Mouse (Mus musculus) E14TG2a.4 (cell line): ENCODE data around the gene Mtf1.

Source experiments
- H3K27me3 ChIP-seq: 2 replicates; pipeline ENCODE4 v1.6.1; 2014; ENCODE audit warnings: low read length, control low read depth; ENCODE audit not compliant: insufficient read depth
- H3K36me3 ChIP-seq: 2 replicates; pipeline ENCODE4 v1.6.1; 2014; ENCODE audit warnings: low read length, control low read depth; ENCODE audit not compliant: insufficient read depth
- H3K4me1 ChIP-seq: replicated peaks from 2 replicates; pipeline ENCODE4 v1.6.1; 2014; ENCODE audit warnings: low read depth, low read length, control low read depth
- H3K4me3 ChIP-seq: replicated peaks from 2 replicates; pipeline ENCODE4 v1.5.1; 2014; ENCODE audit warnings: mild to moderate bottlenecking, low read length
- H3K9me3 ChIP-seq: 2 replicates; pipeline ENCODE4 v1.6.1; 2014; ENCODE audit warnings: low read length, control low read depth
- CTCF ChIP-seq: conservative IDR thresholded peaks from 2 replicates; pipeline ENCODE4 v1.5.1; 2014; ENCODE audit warnings: low read length
- NANOG ChIP-seq: IDR thresholded peaks from 2 replicates; pipeline ENCODE4 v1.6.1; 2014; ENCODE audit warnings: borderline replicate concordance, low read length, mixed read lengths
- POU5F1 ChIP-seq: IDR thresholded peaks from 2 replicates; pipeline ENCODE4 v1.6.1; 2014; ENCODE audit warnings: low read length, borderline replicate concordance

Mtf1 gene

DNA sequence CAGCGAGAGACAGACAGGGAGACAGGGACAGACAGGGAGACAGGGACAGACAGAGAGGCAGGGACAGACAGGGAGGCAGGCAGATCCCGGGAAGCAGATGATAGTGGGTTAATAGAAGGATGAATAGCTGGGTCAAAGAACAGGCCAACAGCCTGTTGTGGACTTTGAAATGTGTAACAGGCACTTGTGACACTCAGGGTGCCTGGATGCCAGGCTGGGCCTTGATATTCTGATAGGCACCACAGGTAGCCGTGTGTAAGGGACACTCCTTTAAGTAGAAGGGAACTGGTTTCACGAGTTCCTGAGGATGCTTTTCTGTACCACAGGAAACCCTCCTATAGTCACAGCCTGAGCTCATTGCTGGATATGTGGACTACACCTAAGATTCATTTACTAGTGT is 11.9 kb upstream of the Mtf1 start:
- no peak for TF ChIP-seq POU5F1
- no peak for TF ChIP-seq NANOG
- no peak for TF ChIP-seq CTCF

DNA sequence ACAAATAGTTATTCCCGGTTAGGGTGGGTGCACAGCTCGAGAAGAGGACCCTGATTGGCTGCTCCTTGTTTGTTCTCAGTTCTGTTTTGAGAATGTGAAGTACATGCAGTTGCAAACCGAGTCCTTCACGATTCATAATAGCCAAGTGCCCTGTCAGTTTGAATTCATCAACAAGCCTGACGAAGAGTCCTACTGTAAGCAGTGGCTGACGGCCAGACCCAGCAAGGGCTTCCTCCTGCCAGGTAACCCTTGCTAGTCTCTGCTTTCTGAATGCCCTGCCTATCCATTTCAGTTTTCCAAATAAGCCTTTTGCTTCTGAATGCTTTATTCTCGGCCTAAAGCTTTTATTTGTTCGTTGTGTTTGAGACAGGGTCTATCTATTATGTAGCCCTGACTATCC is 9.8 kb upstream of the Mtf1 start:
- Histone ChIP-seq H3K36me3 (peaks cover 85% of the 10 kb centered on the region), H3K27me3 (no peaks in the 10 kb centered on the region), H3K9me3 (no peaks in the 10 kb centered on the region), H3K4me1 (peaks cover 9% of the 10 kb centered on the region), H3K4me3 (no peak overlapping the region)
- TF ChIP-seq POU5F1 (no peak), NANOG (no peak)

More for the DNA sequence above, 11.9 kb upstream of the Mtf1 start:
- Histone ChIP-seq H3K9me3 (no peaks in the 10 kb centered on the region), H3K4me1 (peaks cover 2% of the 10 kb centered on the region; the same call in 1 of the 2 replicates), H3K36me3 (peaks cover 92% of the 10 kb centered on the region), H3K4me3 (no peak overlapping the region), H3K27me3 (no peaks in the 10 kb centered on the region)

DNA sequence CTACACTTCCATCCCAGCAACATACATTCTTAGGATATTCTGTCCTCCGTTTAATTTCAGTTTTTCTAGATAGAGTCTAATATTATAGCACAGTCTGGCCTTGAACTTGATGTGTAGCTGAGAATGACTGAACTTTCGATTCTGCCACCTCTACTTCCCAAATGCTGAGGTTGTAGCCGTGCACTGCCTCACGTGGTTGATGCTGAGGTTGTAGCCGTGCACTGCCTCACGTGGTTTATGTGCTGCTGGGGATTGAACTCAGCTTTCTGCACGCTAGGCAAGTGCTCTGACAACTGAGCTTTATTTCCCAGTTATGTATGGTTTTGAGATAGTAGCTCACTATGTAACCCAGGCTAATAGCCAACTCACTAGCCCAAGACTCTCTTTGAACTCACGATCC is 5.8 kb upstream of the Mtf1 start:
- no peaks in the 10 kb centered on the region for H3K9me3 ChIP-seq
- no peaks in the 10 kb centered on the region for H3K27me3 ChIP-seq
- no peak for TF ChIP-seq POU5F1
- no peak for TF ChIP-seq NANOG
- TF ChIP-seq CTCF: no peak
- peaks cover 23% of the 10 kb centered on the region for H3K4me1 ChIP-seq
- peaks cover 80% of the 10 kb centered on the region for H3K36me3 ChIP-seq
- no peak overlapping the region for H3K4me3 ChIP-seq

DNA sequence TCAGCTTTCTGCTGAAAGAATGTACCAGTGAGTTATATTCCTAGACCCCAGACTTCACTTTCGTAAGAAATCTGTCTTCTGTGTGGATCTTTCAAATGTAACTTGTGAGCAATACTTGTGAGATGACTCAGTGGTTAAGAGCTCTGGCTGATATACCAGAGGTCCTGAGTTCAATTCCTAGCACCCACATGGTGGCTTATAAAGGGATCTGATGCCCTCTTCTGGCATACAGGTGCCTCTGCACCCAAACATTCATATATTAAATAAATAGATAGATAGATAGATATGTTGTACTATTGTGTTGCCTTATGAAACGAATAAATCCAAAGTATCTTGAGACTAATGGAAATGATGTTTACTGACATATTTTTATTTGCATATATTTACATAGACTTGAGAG is 5.0 kb upstream of the Mtf1 start:
- H3K36me3 ChIP-seq: peaks cover 74% of the 10 kb centered on the region
- no peak overlapping the region for H3K4me3 ChIP-seq
- TF ChIP-seq CTCF (no peak; the same call in 1 of the 2 replicates), NANOG (no peak), POU5F1 (no peak)
- H3K4me1 ChIP-seq: peaks cover 29% of the 10 kb centered on the region
- H3K9me3 ChIP-seq: no peaks in the 10 kb centered on the region
- H3K27me3 ChIP-seq: no peaks in the 10 kb centered on the region

DNA sequence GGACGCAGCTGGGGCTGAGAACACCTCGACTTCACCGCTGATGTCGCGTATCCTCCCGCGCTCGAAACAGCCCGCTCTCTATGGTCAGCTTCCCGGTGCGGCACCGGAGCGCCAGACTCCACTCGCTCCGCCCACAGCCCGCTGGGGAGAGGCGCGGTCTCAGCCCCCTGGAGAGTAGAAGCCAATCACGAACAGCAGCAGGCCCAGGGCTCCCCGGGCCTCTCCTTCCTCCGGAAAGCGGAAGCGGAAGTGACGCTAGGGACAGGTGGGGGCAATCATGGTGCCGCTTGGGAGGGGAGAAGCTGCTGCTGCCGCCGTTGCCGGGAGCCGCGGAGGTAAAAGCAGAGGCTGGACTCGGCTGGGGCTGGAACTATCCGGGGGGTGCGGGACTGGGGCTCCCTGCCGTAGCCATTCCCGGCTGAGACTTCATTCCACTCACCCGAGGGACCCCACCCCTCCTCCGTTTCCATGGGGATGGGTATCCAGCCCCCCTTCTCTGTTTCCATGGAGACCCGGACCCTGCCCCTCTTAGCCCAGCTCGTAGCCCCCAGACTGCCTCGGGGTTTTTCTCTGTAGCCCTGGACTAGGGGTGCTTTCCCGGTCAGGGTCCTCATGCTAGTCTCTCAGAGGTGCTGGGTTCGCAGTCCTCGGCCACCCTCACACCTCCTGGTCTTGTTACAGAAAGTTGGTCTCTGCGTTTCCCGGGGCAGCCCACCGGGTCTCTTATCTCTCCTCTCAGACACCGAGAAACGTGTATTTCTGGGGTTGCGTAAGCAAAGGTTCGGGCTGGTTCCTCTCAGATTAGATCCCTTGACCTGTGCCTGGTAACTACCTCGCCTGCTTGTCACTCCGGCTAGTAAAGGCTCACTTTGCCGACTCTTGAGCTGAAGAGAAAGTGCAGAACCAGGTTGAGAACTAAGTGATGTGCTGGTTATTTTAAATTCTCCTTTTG is 681 bp downstream of the Mtf1 start:
- Histone ChIP-seq H3K4me1 (peaks cover 53% of the 10 kb centered on the region), H3K4me3 (peak overlapping the region; percentile 100), H3K27me3 (no peaks in the 10 kb centered on the region), H3K9me3 (no peaks in the 10 kb centered on the region), H3K36me3 (peaks cover 62% of the 10 kb centered on the region)
- TF ChIP-seq CTCF (no peak), POU5F1 (no peak)

DNA sequence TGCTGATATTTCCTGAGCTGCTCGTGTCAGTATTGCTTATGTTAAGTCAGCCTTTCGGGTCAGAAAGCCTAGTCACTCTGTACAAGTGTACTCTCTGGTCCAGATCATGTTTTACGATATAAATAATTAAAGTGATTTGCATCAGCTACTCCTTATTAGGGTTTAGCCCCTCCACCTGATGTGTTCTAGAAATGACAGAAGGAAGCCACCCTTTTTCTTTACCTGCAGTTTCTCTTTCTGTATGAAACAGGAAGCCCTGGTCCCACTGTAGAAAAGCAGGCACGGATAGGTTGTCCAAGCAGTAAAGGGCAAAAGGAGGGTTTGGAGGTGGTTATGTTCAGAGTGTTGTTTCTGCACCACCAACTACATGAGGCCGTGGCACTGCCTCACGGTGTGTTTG is 1.5 kb downstream of the Mtf1 start:
- peaks cover 61% of the 10 kb centered on the region for H3K4me1 ChIP-seq
- no peaks in the 10 kb centered on the region for H3K9me3 ChIP-seq
- no peaks in the 10 kb centered on the region for H3K27me3 ChIP-seq
- H3K4me3 ChIP-seq: peak overlapping the region; percentile 100
- TF ChIP-seq CTCF (no peak), POU5F1 (no peak), NANOG (no peak)
- H3K36me3 ChIP-seq: peaks cover 61% of the 10 kb centered on the region

DNA sequence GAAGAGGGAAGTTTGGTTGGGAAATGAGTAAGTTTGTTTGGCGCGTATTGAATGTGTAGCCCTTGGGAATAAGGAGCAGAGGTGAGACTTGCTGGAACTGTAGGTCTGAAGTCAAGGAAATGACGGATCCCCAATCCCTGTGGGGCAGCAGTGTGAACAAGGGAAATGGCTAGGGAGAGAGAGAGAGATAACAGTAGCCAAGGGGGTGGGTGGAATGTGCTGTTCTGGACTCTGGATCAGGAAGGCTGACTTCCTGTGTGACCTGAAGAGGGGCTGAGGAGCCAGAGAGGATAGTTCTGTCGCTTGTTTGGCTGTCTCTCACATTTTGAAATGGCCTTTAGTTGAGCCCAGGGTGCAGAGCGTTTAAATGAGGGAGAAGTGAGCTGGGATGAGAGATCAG is 6.6 kb downstream of the Mtf1 start:
- Histone ChIP-seq H3K27me3 (no peaks in the 10 kb centered on the region), H3K36me3 (peaks cover 78% of the 10 kb centered on the region), H3K4me1 (peaks cover 75% of the 10 kb centered on the region), H3K9me3 (no peaks in the 10 kb centered on the region), H3K4me3 (no peak overlapping the region)
- no peak for TF ChIP-seq NANOG
- TF ChIP-seq POU5F1: no peak
- no peak for TF ChIP-seq CTCF

DNA sequence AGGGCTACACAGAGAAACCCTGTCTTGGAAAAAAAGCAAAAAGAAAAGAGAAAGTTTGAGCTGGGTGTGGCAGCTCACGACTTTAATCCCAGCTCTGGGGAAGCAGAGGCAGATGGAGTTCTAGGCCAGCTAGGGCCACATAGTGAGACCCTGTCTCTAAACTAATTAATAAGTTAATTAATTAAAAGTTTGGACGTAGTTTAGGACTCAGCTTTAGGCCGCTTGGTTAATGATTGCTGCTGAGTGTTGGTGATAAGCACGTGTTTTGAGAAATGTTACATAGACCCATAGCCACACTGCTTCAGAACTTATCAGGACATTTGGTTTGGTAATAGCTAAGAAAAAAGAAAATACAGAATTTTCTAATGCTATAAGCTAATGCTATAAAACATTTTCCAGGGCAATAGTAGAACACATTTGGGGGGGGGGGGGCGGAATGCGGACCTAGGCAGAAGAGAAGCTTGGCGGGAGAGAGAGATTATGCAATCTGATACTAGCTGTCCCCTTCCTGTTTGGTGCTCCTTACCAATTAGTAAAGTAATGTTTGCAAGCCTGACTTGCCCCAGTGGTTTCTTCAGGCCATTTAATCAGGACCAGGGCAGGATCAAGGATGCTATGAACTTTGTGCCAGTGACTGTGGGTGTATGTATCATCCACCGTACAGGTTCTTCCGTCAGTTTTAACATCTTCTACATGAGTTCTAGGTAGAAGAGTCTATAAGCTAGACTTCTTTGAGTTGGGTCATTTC is 7.4 kb downstream of the Mtf1 start:
- no peaks in the 10 kb centered on the region for H3K9me3 ChIP-seq
- H3K36me3 ChIP-seq: peaks cover 81% of the 10 kb centered on the region
- no peak overlapping the region for H3K4me3 ChIP-seq
- peaks cover 74% of the 10 kb centered on the region for H3K4me1 ChIP-seq
- H3K27me3 ChIP-seq: no peaks in the 10 kb centered on the region
- no peak for TF ChIP-seq CTCF
- no peak for TF ChIP-seq POU5F1
- no peak for TF ChIP-seq NANOG

DNA sequence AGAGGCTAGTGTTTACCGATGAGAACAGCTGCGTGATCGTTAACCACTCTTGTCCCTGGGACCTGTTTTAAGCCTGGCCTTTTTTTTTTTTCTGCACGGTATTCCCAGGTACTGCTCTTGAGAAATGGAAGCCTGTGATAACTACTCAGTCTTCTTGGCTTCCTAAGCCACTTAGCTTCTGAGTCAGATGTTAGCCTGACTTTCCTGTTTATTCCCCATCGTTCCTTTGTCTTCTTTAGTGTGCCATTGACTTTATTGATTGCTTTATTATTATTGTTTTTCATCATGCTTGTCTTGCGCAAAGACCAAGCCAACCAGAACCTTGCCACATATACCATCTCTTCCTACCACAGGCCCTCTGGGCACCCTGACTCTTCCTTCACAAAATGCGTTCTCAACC is 8.2 kb downstream of the Mtf1 start:
- peaks cover 72% of the 10 kb centered on the region for H3K4me1 ChIP-seq
- H3K36me3 ChIP-seq: peaks cover 77% of the 10 kb centered on the region
- no peak overlapping the region for H3K4me3 ChIP-seq
- no peaks in the 10 kb centered on the region for H3K9me3 ChIP-seq
- no peaks in the 10 kb centered on the region for H3K27me3 ChIP-seq
- no peak for TF ChIP-seq NANOG
- TF ChIP-seq POU5F1: no peak
- TF ChIP-seq CTCF: no peak
